Mouse (Mus musculus): ENCODE data around the gene Zfp973. TPM values are rescaled to one million over a fixed set of nuclear protein-coding genes. Genes with fewer than 3 reads are reported as not detected.
"Not testable (repeated sequence)": the region's sequence is repeated elsewhere in the genome, so short reads cannot be mapped to it uniquely, and the experiment has no call there.

The Zfp973 gene
- polyA plus RNA-seq (2012; rRNA removed) (6.6 and 7.8 TPM in 2 replicates), polyA plus RNA-seq (2014; fragmentation: Nextera tagmentation; extraction: Ambion mirVana) (8.5 and 12.5 TPM in 2 replicates)

DNA sequence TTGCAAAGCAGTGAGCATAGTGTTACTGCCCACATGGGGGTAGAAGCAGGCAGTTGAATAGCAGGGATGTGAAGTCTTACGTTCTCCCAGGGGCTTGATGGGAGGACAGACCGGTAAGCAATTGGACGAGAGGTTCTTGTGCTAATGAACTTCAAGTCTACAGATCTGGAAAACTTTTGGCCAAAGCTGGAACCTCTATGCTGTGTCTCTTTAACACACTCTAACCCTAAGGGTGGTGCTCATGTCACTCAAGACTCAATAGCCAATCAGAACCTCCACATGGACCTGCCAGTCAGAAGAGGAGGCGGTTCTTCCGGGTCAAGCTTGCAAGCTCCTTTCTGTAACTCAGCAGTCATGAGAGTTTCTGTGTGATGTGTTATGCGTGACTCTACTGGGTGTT lies at the start of gene Zfp973:
Zfp973 (plus strand) TSS at position 301 of the 400 bp plus-strand sequence.
- DNase-seq (ENCODE audit: low spot score); H3K9ac ChIP-seq (ENCODE audit: low read depth, low read length, severe bottlenecking); H3K4me1 ChIP-seq (ENCODE audit: control insufficient read depth, insufficient read depth, low read length); H3K27me3 ChIP-seq (ENCODE audit: control insufficient read depth, insufficient read depth, low read length); H3K27ac ChIP-seq (replicated peaks; ENCODE audit: low read depth, low read length); ATAC-seq (ENCODE audit: low FRiP score, low read depth); H3K4me3 ChIP-seq (replicated peaks; ENCODE audit: low read length); H3K36me3 ChIP-seq (ENCODE audit: control insufficient read depth, insufficient read depth, low read length); H3K4me2 ChIP-seq (replicated peaks; ENCODE audit: low read depth, low read length, severe bottlenecking); H3K9me3 ChIP-seq (ENCODE audit: control insufficient read depth, low read length): not testable (repeated sequence)
- no CpG with 5 or more reads among the region's 6 CpGs for WGBS

- H3K27ac ChIP-seq (replicated peaks; ENCODE audit: low read depth, low read length); H3K36me3 ChIP-seq (ENCODE audit: control insufficient read depth, insufficient read depth, low read length); DNase-seq (ENCODE audit: low spot score); ATAC-seq (ENCODE audit: low FRiP score, low read depth); H3K27me3 ChIP-seq (ENCODE audit: control insufficient read depth, insufficient read depth, low read length); H3K9ac ChIP-seq (ENCODE audit: low read depth, low read length, severe bottlenecking); H3K4me2 ChIP-seq (replicated peaks; ENCODE audit: low read depth, low read length, severe bottlenecking); H3K4me1 ChIP-seq (ENCODE audit: control insufficient read depth, insufficient read depth, low read length); H3K9me3 ChIP-seq (ENCODE audit: control insufficient read depth, low read length); H3K4me3 ChIP-seq (replicated peaks; ENCODE audit: low read length): not testable (repeated sequence)
- no CpG with 5 or more reads among the region's 4 CpGs for WGBS
These were observed 34.1 kb upstream of the Zfp973 start, which contains the start of gene Gm14308 for GRCm38 (mm10) chr2:176636244-176636643. TSS of gene Gm14308 (minus strand) at chr2:176636344.

GRCm38 (mm10) chr2:176708051-176708450 lies 37.7 kb downstream of the Zfp973 start, which contains the start of gene Gm14305:
TSS of gene Gm14305 (plus strand) at chr2:176708328.
- not testable (repeated sequence) for H3K9me3 ChIP-seq (ENCODE audit: control insufficient read depth, low read length); H3K36me3 ChIP-seq (ENCODE audit: control insufficient read depth, insufficient read depth, low read length); H3K27me3 ChIP-seq (ENCODE audit: control insufficient read depth, insufficient read depth, low read length); ATAC-seq (ENCODE audit: low FRiP score, low read depth); H3K4me1 ChIP-seq (ENCODE audit: control insufficient read depth, insufficient read depth, low read length); DNase-seq (ENCODE audit: low spot score); H3K27ac ChIP-seq (replicated peaks; ENCODE audit: low read depth, low read length)
- peak within 1 kb of the TSS; percentile 41; the same call in 1 of the 2 replicates for H3K9ac ChIP-seq (ENCODE audit: low read depth, low read length, severe bottlenecking)
- 0 out of 2 replicates have a peak within 1 kb of the TSS, but pooled peaks have one; percentile 25 for H3K4me2 ChIP-seq (replicated peaks; ENCODE audit: low read depth, low read length, severe bottlenecking)
- 0% methylated on average over 2 of the region's 6 CpGs for WGBS
- peak within 1 kb of the TSS; percentile 37 for H3K4me3 ChIP-seq (replicated peaks; ENCODE audit: low read length)

Other genes with a start within 250 kb of the Zfp973 start
- gene Gm14435, start 246.9 kb upstream of the Zfp973 start, polyA plus RNA-seq (2012; rRNA removed): 2.5 and 3.6 TPM in 2 replicates
- 11.8 and 15.1 TPM in 2 replicates for gene Gm14435, start 246.9 kb upstream of the Zfp973 start, polyA plus RNA-seq (2014; fragmentation: Nextera tagmentation; extraction: Ambion mirVana)
- gene Gm14434, start 183.7 kb upstream of the Zfp973 start, polyA plus RNA-seq (2012; rRNA removed): 12.9 and 14.5 TPM in 2 replicates
- 7.3 and 14.1 TPM in 2 replicates for gene Gm14434, start 183.7 kb upstream of the Zfp973 start, polyA plus RNA-seq (2014; fragmentation: Nextera tagmentation; extraction: Ambion mirVana)
- gene Zfp967, start 149.5 kb upstream of the Zfp973 start, polyA plus RNA-seq (2012; rRNA removed): not detected in 2 replicates
- not detected in 2 replicates for gene Zfp967, start 149.5 kb upstream of the Zfp973 start, polyA plus RNA-seq (2014; fragmentation: Nextera tagmentation; extraction: Ambion mirVana)
- gene Gm14308, start 34.2 kb upstream of the Zfp973 start, polyA plus RNA-seq (2012; rRNA removed): 12.5 and 17.5 TPM in 2 replicates
- 13.5 and 19.3 TPM in 2 replicates for gene Gm14308, start 34.2 kb upstream of the Zfp973 start, polyA plus RNA-seq (2014; fragmentation: Nextera tagmentation; extraction: Ambion mirVana)
- gene Gm14305, start 37.8 kb downstream of the Zfp973 start, polyA plus RNA-seq (2012; rRNA removed): 15.3 and 22.4 TPM in 2 replicates
- gene Gm14305, start 37.8 kb downstream of the Zfp973 start, polyA plus RNA-seq (2014; fragmentation: Nextera tagmentation; extraction: Ambion mirVana): 29.3 and 31.9 TPM in 2 replicates
- 8.4 and 14.2 TPM in 2 replicates for gene Gm14295, start 128.1 kb downstream of the Zfp973 start, polyA plus RNA-seq (2012; rRNA removed)
- gene Gm14295, start 128.1 kb downstream of the Zfp973 start, polyA plus RNA-seq (2014; fragmentation: Nextera tagmentation; extraction: Ambion mirVana): 14.4 and 18.5 TPM in 2 replicates
- gene Gm14408, start 160.6 kb downstream of the Zfp973 start, polyA plus RNA-seq (2012; rRNA removed): not detected in 2 replicates
- gene Gm14408, start 160.6 kb downstream of the Zfp973 start, polyA plus RNA-seq (2014; fragmentation: Nextera tagmentation; extraction: Ambion mirVana): not detected in 2 replicates

Measured in limb, embryonic 14.5 days (tissue).